Mouse (Mus musculus) myocyte (in vitro differentiated cells): ENCODE measurements at regions not wholly inside any gene's neighbourhood (a gene's known extent, or its start where the extent isn't known, plus 50 kb on each side); places are given as distances from the start of the nearest gene placed in this dataset.

ENCODE experiments used
- H3K27me3 ChIP-seq: one replicate; pipeline ENCODE4 v1.6.1; 2011; ENCODE audit not compliant: control insufficient read depth, insufficient read depth, insufficient read length
- H3K36me3 ChIP-seq: one replicate; pipeline ENCODE4 v1.6.1; 2011; ENCODE audit not compliant: control insufficient read depth, insufficient read depth
- H3K4me2 ChIP-seq: one replicate; pipeline ENCODE4 v1.6.1; 2011; ENCODE audit warnings: low read depth, control low read depth
- H3K4me3 ChIP-seq: one replicate; pipeline ENCODE4 v1.5.1; 2011; ENCODE audit warnings: mild to moderate bottlenecking, control low read depth, moderate library complexity
- H3K79me2 ChIP-seq: one replicate; pipeline ENCODE4 v1.6.1; 2011; ENCODE audit not compliant: control insufficient read depth, insufficient read depth
- H3ac ChIP-seq: one replicate; pipeline ENCODE4 v1.6.1; 2011; ENCODE audit not compliant: control insufficient read depth, insufficient read length
- CEBPB ChIP-seq: IDR thresholded peaks from 2 replicates; pipeline ENCODE4 v1.6.1; 2011; ENCODE audit warnings: mild to moderate bottlenecking, moderate library complexity; ENCODE audit not compliant: poor library complexity, insufficient read depth, severe bottlenecking
- E2F4 ChIP-seq: IDR thresholded peaks from one replicate; pipeline ENCODE4 v1.6.1; 2011; ENCODE audit warnings: mild to moderate bottlenecking, control low read depth, moderate library complexity; ENCODE audit not compliant: insufficient read depth
- MAX ChIP-seq: IDR thresholded peaks from one replicate; pipeline ENCODE4 v1.6.1; 2011; ENCODE audit warnings: low read depth, mild to moderate bottlenecking, control low read depth
- MYOD1 ChIP-seq, 3 experiments: IDR thresholded peaks; one replicate each; pipeline ENCODE4 v1.6.1; 2011; ENCODE audit warnings: control low read depth in 2 of 3, low read depth in 2 of 3, mild to moderate bottlenecking in 2 of 3, moderate library complexity in 1 of 3; ENCODE audit not compliant: insufficient read length in 2 of 3, control insufficient read depth in 1 of 3
- MYOG ChIP-seq, 3 experiments: IDR thresholded peaks; one replicate each; pipeline ENCODE4 v1.6.1; 2011; ENCODE audit warnings: control low read depth in 2 of 3, low read depth in 2 of 3, mild to moderate bottlenecking in 2 of 3; ENCODE audit not compliant: insufficient read length in 2 of 3, control insufficient read depth in 1 of 3, insufficient read depth in 1 of 3
- POLR2A ChIP-seq: IDR thresholded peaks from one replicate; pipeline ENCODE4 v1.6.1; 2011; ENCODE audit warnings: low read depth, mild to moderate bottlenecking, control low read depth, moderate library complexity; ENCODE audit not compliant: insufficient read length
- POLR2AphosphoS2 ChIP-seq: IDR thresholded peaks from one replicate; pipeline ENCODE4 v1.6.1; 2011; ENCODE audit warnings: low read depth, control low read depth; ENCODE audit not compliant: insufficient read length
- REST ChIP-seq: IDR thresholded peaks from one replicate; pipeline ENCODE4 v1.6.1; 2011; ENCODE audit warnings: mild to moderate bottlenecking, control low read depth, moderate library complexity; ENCODE audit not compliant: insufficient read depth, insufficient read length
- SRF ChIP-seq: IDR thresholded peaks from one replicate; pipeline ENCODE4 v1.6.1; 2011; ENCODE audit warnings: low read depth; ENCODE audit not compliant: control insufficient read depth, insufficient read length
- TCF12 ChIP-seq: IDR thresholded peaks from one replicate; pipeline ENCODE4 v1.6.1; 2011; ENCODE audit warnings: mild to moderate bottlenecking, control low read depth; ENCODE audit not compliant: poor library complexity, insufficient read depth, severe bottlenecking
- TCF3 ChIP-seq: IDR thresholded peaks from one replicate; pipeline ENCODE4 v1.6.1; 2011; ENCODE audit warnings: low read depth, control low read depth; ENCODE audit not compliant: insufficient read length
- USF1 ChIP-seq: IDR thresholded peaks from one replicate; pipeline ENCODE4 v1.6.1; 2011; ENCODE audit warnings: low read depth, mild to moderate bottlenecking, control low read depth, moderate library complexity

DNA sequence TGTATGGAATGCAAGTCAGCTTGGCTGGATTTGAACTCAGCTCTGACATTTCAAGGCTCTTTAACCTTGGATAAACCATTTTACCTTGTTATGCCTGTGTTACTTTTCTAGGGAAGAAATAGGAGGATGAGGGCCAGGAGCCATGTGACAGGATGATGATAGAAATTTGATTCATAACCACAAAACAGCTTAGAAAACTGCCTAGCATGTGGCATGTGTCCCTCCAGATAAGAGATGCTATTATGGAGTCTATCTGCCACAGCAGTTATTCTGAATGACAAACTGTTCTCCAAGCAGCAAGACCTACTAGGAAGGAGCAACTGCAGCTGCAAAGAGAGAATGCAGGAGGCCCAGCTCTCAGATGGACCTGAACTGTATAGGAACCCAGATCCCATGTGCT is 275.7 kb upstream of the Ldb2 start:
- TF ChIP-seq POLR2A (no peak), MAX (no peak), SRF (no peak), MYOG (IDR thresholded peaks at IDR 0.05; ENCODE audit: control insufficient read depth in 1 of 3, insufficient read depth in 1 of 3, insufficient read length in 2 of 3, low read depth in 2 of 3) (no peak), REST (no peak), MYOD1 (IDR thresholded peaks at IDR 0.05; ENCODE audit: control insufficient read depth in 1 of 3, insufficient read length in 2 of 3, low read depth in 2 of 3) (no peak), CEBPB (no peak), TCF12 (no peak), E2F4 (no peak), TCF3 (no peak), POLR2AphosphoS2 (no peak), USF1 (no peak)
- no peaks in the 10 kb centered on the region for H3K36me3 ChIP-seq
- no peaks in the 10 kb centered on the region for H3K79me2 ChIP-seq
- H3K4me3 ChIP-seq = no peak overlapping the region
- H3K4me2 ChIP-seq = no peak overlapping the region
- no peak overlapping the region for H3ac ChIP-seq
- no peaks in the 10 kb centered on the region for H3K27me3 ChIP-seq

DNA sequence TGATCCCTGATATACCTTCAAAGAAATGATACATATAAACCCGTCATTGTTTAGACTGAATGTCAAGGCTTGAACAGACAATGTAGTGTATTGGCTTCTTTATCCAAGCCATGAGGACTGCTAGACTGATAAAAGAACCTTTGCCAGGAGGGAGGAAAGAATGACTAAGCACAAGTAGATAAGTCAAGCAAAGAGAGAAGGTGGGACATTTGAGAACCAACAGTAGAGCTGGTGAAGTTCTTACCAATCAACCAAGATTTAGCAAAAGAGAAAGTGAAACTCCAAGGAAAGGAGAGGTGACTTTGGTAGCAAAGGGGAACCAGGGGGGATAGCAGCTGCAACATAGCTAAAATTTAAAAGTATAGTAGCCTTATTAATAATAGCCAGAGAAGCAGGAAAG is 273.0 kb upstream of the Ldb2 start:
- Histone ChIP-seq H3K79me2 (no peaks in the 10 kb centered on the region), H3K27me3 (no peaks in the 10 kb centered on the region), H3K4me3 (no peak overlapping the region), H3ac (no peak overlapping the region), H3K36me3 (no peaks in the 10 kb centered on the region), H3K4me2 (no peak overlapping the region)
- TF ChIP-seq POLR2AphosphoS2 (no peak), SRF (no peak)

DNA sequence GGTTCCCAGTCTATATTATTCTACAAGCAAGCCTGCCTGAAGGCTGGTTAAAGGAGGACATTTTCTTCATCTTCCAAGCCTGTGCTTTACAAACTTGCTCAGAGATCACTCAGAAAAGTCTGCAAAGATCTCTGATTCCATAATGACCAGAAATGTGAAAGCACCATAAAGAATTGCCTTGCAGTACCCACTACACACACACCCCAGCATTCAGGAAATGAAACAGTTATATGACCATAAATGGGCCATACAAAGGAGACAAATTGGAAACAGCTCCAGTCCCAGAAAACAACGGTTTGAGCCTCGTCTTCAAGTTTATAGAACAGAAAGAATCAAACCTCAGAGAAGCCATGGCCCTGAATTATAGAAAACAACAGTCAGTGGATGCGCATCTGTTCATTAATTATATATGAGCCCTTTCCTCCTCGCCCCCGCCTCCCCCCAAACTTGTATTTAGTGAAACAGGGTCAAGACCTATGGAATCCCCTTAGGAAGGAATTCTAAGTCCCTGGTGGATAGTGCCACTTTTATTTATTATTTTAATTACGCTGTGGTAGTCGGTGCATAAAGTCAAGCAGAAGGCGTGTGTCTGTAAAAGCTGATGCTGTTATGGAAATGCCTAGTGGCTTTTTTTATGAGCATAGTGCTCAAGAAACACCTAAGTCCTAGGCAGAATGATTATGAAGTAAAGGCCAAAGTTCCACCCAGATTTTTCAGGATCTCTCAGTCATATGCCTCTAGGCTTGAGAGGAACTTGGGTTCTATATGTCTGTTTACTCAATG is 266.6 kb upstream of the Ldb2 start:
- TF ChIP-seq USF1 (no peak), POLR2A (no peak), SRF (no peak), E2F4 (no peak), CEBPB (no peak), MAX (no peak), TCF3 (no peak), REST (no peak), TCF12 (no peak), POLR2AphosphoS2 (no peak), MYOG (IDR thresholded peaks at IDR 0.05; ENCODE audit: control insufficient read depth in 1 of 3, insufficient read depth in 1 of 3, insufficient read length in 2 of 3, low read depth in 2 of 3) (no peak), MYOD1 (IDR thresholded peaks at IDR 0.05; ENCODE audit: control insufficient read depth in 1 of 3, insufficient read length in 2 of 3, low read depth in 2 of 3) (no peak)
- Histone ChIP-seq H3K27me3 (no peaks in the 10 kb centered on the region), H3K79me2 (no peaks in the 10 kb centered on the region), H3ac (no peak overlapping the region), H3K4me2 (no peak overlapping the region), H3K36me3 (no peaks in the 10 kb centered on the region), H3K4me3 (no peak overlapping the region)

DNA sequence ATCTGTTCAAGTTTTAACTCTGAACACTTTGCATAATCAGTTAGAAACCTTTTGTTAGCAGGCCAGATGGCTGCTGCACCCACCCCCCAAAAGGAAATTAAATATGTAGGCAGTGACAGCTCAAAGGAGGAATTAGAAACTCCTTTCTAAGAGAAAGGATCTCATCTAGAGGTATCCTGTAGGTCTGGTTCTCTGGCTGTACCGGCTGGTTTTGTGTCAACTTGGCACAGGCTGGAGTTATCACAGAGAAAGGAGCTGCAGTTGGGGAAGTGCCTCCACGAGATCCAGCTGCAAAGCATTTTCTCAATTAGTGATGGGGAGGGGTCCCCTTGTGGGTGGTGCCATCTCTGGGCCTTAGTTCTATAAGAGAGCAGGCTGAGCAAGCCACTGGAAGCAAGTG is 263.1 kb upstream of the Ldb2 start:
- Histone ChIP-seq H3K79me2 (no peaks in the 10 kb centered on the region), H3K4me3 (no peak overlapping the region), H3ac (no peak overlapping the region), H3K4me2 (no peak overlapping the region), H3K27me3 (no peaks in the 10 kb centered on the region), H3K36me3 (no peaks in the 10 kb centered on the region)
- TF ChIP-seq POLR2A (no peak), E2F4 (no peak), TCF12 (no peak), USF1 (no peak), MAX (no peak), MYOD1 (IDR thresholded peaks at IDR 0.05; ENCODE audit: control insufficient read depth in 1 of 3, insufficient read length in 2 of 3, low read depth in 2 of 3) (no peak), POLR2AphosphoS2 (no peak), TCF3 (no peak)

DNA sequence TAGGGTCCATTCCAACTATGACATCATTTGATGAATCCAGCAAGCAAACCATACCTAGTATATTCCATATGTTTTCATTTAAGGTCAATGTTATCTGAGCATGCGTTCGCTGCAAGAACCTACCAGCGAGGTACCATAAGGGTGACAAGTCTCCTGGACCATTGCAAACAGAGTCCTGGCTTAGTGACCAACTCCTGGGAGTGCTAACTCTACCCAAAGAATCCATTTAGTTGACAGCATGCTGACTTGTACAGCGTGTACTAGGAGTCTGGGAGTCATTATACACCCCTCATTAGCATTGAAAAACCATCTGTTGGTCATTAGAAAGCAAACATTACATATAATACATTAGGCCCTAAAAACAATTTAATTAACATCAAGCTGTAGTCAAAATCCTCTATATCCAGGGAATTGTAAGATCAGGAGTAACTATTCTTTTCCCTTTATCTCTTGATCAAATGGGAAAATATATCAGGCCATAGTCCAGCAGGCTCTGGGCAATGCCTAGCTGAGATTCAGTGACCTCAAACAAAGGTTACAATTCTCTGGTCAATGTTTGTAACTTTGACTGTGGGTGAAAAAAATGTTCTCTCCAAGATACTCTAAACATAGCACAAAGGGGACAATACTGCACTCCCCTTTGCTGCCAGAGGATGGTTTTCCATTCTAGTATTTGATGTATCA is 255.9 kb upstream of the Ldb2 start:
- H3K27me3 ChIP-seq = no peaks in the 10 kb centered on the region
- no peaks in the 10 kb centered on the region for H3K79me2 ChIP-seq
- H3K36me3 ChIP-seq = no peaks in the 10 kb centered on the region
- TF ChIP-seq MAX = no peak
- TF ChIP-seq CEBPB = no peak
- TF ChIP-seq USF1 = no peak
- TF ChIP-seq TCF12 = no peak
- TF ChIP-seq POLR2AphosphoS2 = no peak
- TF ChIP-seq TCF3 = no peak
- TF ChIP-seq MYOD1 (IDR thresholded peaks at IDR 0.05; ENCODE audit: control insufficient read depth in 1 of 3, insufficient read length in 2 of 3, low read depth in 2 of 3) = no peak
- TF ChIP-seq REST = no peak
- no peak for TF ChIP-seq POLR2A
- no peak for TF ChIP-seq E2F4
- no peak for TF ChIP-seq SRF
- TF ChIP-seq MYOG (IDR thresholded peaks at IDR 0.05; ENCODE audit: control insufficient read depth in 1 of 3, insufficient read depth in 1 of 3, insufficient read length in 2 of 3, low read depth in 2 of 3) = no peak
- H3K4me2 ChIP-seq = no peak overlapping the region
- H3K4me3 ChIP-seq = no peak overlapping the region
- no peak overlapping the region for H3ac ChIP-seq
